ENCODE assay signal across 18 mouse cellular contexts in the genomic region with DNA sequence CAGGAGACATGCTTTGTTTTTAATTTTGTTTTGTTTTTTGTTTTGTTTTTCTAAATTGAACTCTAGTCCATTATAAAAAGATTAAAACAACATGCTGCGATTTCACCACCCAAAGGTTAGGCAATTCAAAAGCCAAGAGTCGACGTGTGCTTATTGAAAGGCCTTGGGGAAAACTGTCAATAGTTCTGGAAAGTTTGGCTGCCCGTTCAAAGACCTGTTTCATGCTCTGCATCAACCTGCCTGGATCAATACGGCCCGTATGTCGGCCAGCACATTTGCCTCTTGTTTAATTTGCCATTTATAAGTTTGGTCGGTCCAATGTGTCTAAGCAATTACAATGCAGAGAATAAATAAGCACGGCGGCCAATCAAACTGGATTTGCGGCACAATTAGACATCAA.
"Had no signal": no experiment of that assay in that cellular context is flagged by ENCODE, and none has a peak within 500 bp of the region (broad histone marks: within the 10 kb centered on the region; RNA-seq: fewer than 3 reads in every experiment).

No protein-coding gene starts in this region.

- H3K9me3 ChIP-seq: liver, embryonic 15.5 days; midbrain, embryonic 12.5 days; neural tube, embryonic 13.5 days; neural tube, embryonic 15.5 days; stomach, embryonic 15.5 days had no signal

- H3K27ac ChIP-seq: liver, embryonic 15.5 days; midbrain, embryonic 12.5 days; neural tube, embryonic 13.5 days; neural tube, embryonic 15.5 days; stomach, embryonic 15.5 days; stomach, postnatal 0 days had no signal

- DNase-seq: lung, adult 18-20 months; lung, embryonic 14.5 days; lung, postnatal 10 days; lung, postnatal 4 days; midbrain, embryonic 14.5 days; retina, postnatal 1 day; right cerebral cortex, adult 18-20 months; thymus, adult 2 months; thymus, postnatal 25 days; thymus, postnatal 4 days had no signal

- H3K36me3 ChIP-seq: liver, embryonic 15.5 days; midbrain, embryonic 12.5 days; neural tube, embryonic 13.5 days; neural tube, embryonic 15.5 days; stomach, embryonic 15.5 days had no signal

- H3K4me2 ChIP-seq: liver, embryonic 15.5 days; lung, embryonic 14.5 days; midbrain, embryonic 12.5 days; neural tube, embryonic 13.5 days; neural tube, embryonic 15.5 days; stomach, embryonic 15.5 days had no signal

- H3K9ac ChIP-seq: liver, embryonic 15.5 days; lung, embryonic 14.5 days; midbrain, embryonic 12.5 days; neural tube, embryonic 13.5 days; neural tube, embryonic 15.5 days; stomach, embryonic 15.5 days had no signal

- H3K4me3 ChIP-seq: liver, embryonic 15.5 days; midbrain, embryonic 12.5 days; myocyte; neural tube, embryonic 13.5 days; neural tube, embryonic 15.5 days; stomach, embryonic 15.5 days had no signal

- ATAC-seq: midbrain, embryonic 16.5 days had no signal

- H3K4me1 ChIP-seq: liver, embryonic 15.5 days; stomach, embryonic 15.5 days had no signal

- H3K27me3 ChIP-seq: liver, embryonic 15.5 days; neural tube, embryonic 13.5 days; neural tube, embryonic 15.5 days; stomach, embryonic 15.5 days had no signal
